Mouse (Mus musculus) lung, postnatal 14 days (tissue): ENCODE measurements around the gene Kif3a.

Experiments
- DNase-seq: peaks from one replicate; pipeline ENCODE4 v3.0.0; 2021

Kif3a gene

DNA sequence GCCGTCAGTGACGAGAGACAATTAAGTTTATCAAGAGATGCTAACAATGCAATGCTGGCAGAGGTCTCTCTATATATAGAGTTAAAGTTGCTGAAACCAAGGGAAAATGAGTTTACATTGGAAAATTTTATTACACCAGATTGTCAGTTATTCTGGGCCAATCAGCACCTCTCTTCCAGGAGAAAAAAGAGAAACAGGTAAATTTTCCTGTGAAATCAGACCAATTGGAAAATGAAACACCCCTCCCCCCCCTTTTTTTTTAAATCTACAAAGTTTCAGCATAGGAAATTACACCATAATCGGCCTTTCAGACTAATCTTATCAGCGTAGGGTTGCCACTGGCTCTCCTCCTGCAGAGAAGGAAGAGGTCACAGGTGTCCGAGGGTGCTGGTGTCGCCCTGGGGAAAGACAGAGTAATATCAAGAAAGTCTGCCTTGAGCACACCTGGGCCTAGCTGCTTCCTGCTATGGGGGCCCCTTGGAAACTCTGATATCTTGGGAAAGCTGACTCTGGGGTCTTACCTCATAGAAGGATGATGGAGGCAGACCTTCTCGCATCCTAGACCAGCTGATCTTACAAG is 51.5 kb downstream of the Kif3a start, which contains the start of gene Il4:
Gene Il4 (minus strand): TSS at position 51 of the 580 bp plus-strand sequence.
- DNase-seq: no peak

DNA sequence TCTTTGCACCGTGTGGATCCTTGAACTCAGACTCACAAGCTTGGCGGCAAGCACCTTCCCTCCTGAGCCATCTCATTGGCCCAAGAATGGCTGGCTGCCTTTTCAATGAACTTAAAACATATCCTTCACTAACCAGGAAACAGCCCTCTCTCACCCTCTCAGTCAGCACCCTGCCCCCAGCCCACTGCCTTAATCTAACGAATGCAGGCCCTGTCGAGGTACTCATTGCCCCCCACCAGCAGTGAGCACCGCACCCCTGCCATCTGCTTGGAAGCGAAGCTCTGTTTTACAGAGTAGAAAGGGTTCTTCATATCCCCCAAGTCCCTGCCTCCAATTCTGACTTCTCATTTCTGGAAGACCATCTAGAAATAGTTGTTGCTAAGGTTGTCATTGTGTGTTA is 52.2 kb downstream of the Kif3a start:
- DNase-seq: no peak

DNA sequence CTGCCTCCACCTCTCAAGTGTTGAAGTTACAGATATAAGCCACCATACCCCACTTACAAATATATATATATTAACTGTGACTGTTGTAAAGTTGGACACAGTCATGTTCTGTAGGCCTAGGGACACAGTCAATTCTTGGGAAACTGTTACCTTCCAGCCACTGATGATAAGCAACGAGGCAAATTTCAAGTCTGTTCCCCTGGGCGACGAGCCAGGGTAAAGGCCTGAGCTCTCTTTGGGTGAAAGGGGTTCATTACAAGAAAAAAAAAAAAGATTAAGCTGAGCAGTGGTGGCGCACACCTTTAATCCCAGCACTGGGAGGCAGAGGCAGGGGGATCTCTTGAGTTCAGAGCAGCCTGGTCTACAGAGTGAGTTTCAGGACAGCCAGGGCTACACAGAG is 52.9 kb downstream of the Kif3a start:
- no peak for DNase-seq

- no peak for DNase-seq
Measured at GRCm38 (mm10) chr11:53621582-53622439, 54.6 kb downstream of the Kif3a start.

GRCm38 (mm10) chr11:53622440-53622806 is 55.2 kb downstream of the Kif3a start:
- DNase-seq: no peak

DNA sequence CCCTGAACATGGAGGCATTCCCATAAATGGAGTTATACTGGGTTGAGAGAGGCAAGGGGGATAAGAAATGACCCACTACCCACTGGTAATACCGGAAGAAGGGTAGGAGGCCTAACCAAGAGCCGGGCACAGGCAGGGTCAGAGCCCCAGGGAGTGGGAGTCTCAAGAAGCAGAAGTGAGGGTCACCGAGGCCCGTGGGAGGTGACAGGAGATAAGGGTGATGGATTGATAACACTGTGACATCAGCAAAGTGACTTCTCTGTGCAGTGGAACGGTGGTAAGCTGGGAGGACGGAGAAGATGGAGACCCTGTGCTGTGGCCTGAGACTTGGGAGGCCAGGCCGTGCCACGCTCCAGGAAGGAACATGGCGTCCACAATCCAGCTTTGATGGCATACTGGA is 56.4 kb downstream of the Kif3a start:
- no peak for DNase-seq

- no peak for DNase-seq
Measured at GRCm38 (mm10) chr11:53624124-53624523, 56.9 kb downstream of the Kif3a start.

DNA sequence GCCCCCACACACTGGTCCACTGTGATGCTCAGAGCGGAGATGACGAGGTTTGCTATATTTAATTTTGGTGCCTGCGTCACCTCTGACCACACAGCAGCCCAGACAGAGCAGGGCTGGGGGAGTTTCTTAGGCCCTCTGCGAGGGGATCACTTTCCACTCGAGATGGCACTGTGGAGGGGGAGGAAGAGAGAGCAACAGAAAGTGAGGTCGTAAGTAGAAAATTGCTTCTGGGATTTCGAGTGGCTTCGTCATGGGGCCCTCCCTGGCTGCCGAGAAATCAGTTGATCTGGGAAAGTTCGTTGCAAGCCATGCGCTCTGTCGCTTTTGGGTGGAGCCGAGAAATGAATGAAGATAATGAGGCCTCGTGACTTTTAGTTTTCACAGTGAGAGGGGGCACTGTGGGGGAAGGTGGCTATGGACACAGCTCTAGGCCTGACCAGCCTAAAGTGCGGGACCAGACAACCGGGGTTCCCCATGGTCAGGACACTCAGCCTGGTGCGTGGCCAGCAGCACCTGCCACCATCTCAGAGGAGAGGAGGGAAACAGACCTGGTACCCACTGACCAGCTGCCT is 59.7 kb downstream of the Kif3a start:
- no peak for DNase-seq

- peak; percentile 88 for DNase-seq
Measured at GRCm38 (mm10) chr11:53627859-53628258, 60.7 kb downstream of the Kif3a start.

GRCm38 (mm10) chr11:53632122-53632733 is 65.0 kb downstream of the Kif3a start:
- peak; percentile 6 for DNase-seq

DNA sequence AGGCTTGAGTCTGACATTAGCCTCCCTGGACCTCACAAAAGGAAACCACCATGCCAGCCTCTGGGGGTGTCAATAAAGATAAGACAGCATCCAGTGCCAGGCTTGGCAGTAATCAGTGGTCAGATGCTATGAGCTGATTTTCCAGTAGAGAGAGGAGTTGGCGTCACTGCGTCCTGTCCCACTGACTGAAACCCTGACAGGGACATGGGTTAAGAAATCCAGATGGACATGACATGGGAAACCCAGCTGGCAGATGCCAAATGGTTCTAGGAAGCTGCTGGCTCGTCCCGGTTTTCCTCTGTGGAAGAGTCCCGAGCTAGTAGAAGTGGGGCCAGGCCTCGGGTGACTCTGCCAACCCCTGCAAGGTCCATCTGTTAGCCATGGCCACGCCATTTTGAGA is 66.5 kb downstream of the Kif3a start:
- no peak for DNase-seq

DNA sequence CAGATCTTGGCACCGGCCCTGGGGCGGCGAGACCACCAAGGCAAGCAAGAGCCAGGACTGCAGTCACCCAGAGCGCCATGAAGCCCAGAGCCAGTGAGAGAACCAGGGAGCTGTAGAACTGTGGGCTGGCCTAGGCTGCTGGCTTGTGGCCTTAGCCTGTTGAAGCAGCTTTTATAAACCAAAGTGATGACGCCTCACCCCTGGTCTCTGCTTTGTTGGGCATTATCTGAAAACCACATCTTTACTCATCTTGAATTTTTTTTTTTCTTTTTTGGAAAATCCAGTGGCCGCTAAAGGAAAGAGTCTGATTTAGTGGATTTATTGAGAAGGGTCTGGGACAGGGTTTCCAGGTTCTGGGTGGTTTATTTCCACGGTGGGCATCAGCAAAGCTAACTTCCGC is 67.4 kb downstream of the Kif3a start, which contains the start of gene Il13:
Gene Il13 (minus strand): TSS at position 147 of the 400 bp plus-strand sequence.
- DNase-seq: no peak

DNA sequence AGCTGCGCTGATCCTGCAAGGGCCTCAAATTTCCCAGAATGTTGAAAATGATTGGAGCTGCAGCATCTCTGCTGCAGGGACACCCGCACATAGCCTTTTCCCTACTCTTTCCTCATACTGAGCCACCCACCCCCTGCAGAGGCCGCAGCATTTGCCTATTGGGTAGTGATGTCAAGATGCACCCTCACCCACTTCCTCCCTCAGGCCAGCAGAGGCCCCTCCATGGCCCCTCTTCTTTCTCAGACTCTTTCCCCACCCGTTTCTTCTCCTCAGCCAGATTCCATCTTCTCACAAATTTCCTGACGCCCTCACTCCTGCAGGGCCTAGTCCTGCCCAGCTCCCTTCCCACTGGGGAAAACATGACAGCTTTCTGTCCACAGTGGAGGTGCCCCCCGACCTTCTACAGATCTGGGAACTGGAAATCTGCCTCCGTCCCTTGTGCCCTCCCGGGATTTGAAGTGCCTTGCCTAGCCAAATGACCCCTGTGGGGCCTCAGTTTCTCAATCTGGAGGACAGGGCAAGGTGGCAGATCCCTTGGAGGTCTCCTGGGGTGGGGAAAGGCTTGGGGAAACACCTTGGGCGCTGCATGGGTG is 68.5 kb downstream of the Kif3a start:
- DNase-seq: no peak

DNA sequence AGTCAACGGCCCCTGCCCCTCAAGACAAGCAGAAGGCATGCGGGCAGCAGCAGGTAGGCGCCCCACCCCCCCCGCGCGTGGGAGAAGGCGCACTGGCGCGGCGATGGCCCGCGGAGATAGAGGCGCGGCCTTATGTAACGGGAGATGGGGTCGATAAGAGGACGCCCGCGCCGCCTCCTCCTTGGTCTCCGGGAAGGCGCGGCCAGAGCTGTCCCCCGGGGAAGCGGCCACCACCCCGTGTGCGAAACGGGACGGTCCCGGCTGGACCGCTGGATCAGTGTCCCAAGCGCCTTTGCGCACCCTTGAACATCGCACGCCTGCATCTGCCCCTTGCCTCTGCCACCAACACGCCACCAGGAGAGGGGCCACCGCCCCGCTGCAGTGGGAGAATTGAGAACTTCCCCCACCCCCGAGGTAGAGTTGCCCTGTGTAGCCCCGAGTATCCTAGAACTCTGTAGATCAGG is 69.0 kb downstream of the Kif3a start:
- DNase-seq: peak; percentile 14

DNA sequence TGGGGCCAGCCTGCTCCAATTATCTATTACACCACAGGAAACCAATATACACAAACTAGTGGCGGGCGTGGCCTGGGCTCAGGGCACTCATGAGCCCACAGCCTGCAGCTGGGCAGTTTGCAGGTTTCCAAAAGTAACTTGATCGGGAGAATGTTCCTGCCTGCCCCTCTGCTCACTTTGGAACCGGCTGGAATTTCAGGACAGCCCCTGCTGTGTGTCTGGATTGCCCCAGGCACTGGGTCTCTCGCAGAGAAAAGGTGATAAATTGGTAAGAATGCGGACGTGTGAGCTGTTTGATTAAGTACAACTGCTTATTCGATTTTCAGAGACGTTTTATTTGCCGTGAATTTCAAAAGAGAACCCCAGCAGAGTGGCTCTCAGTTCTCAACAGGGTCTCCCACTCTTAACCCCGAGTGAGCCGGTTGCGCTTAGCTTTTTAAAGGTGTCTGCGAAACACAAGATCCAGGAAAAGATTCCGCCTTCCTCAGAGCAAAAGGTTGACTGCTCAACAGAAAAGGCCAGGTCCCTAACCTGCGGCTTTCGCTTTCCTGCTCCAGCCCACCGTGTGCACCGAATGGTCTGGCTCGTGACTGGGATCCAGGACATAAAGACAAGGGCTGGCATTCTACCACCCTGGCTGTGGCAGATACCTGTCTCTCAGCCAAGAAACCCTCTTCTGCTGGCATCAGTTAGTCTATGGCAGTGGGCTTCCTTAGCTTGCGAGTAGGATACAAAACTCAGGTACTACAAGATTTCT is 70.0 kb downstream of the Kif3a start:
- no peak for DNase-seq

GRCm38 (mm10) chr11:53637803-53638260 is 70.7 kb downstream of the Kif3a start:
- no peak for DNase-seq

DNA sequence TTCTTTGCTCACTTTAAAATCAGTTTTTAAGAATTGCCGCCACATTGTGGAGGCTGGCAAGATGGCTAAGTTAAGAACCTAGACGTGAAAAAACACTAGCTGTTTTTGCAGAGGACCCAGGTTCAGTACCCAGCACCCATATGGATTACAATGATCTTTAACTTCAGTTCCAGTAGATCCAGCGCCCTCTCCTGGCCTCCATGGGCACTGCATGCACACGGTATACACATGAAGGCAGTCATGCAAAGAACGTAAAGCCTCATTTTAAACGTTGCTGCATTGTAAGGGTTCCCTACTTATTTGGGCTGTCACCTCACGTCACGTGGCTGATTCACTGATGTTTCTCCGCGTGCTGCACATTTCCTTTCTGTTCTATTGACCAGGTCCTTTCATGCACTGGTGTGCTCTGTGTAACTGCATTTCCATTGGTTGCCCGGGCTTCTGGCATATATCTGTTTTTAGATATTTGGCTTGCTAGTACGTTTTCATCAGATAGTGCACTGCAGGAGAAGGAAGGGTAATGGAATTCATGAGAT is 75.6 kb downstream of the Kif3a start:
- no peak for DNase-seq

DNA sequence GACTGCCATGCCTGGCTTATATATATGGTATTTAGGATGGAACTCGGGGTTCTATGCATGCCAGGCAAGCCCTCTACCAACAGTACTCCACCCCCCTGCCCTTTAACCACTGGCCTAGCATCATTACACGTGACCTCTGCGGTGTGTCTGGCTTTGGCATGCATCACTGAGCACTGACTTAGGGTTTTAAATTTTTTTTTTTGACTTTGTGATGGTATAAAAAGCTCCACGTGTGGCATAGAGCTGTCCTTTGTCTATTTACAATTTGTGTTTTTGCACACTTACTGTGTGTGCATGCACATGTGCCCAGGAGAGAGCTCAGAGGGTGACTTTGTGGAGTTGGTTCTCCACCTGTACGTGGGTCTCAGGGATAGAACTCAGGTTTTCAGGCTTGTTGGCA is 76.8 kb downstream of the Kif3a start:
- DNase-seq: no peak

DNA sequence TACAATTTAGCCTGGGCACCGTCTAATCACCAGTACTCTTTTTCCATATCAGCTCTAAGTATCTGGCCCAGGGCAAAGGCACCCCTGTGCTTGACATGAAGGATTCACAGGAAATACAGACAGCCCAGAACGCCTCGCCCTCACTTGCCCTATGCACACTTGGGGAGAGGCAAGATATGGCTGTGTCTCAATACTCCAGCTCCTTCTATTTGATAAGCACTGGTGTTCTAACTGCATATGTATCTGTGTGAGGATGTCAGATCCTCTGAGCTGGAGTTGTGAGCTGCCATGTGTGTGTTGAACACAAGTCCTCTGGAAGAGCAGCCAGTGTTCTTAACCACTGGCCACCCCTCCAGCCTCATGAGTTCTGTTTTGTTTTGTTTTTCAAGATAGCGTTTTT is 84.3 kb downstream of the Kif3a start:
- DNase-seq: no peak
